Mouse (Mus musculus) CH12.LX (cell line): ENCODE measurements around the gene Rps11.

Experiments used
- CTCF ChIP-seq, 2 experiments: IDR thresholded peaks in 1 of 2; conservative IDR thresholded peaks in 1 of 2; 2 replicates each; pipeline ENCODE4 v1.5.1; 2011 to 2012; ENCODE audit warnings: low read depth in 2 of 2, low read length in 2 of 2, improper control_type of control experiment in 1 of 2, inconsistent platforms in 1 of 2, mild to moderate bottlenecking in 1 of 2, moderate library complexity in 1 of 2
- MAFK ChIP-seq: IDR thresholded peaks from 2 replicates; pipeline ENCODE4 v1.6.1; 2011; ENCODE audit warnings: low read length, improper control_type of control experiment; ENCODE audit not compliant: insufficient replicate concordance

GRCm38 (mm10) chr7:45126844-45127699 lies 2.8 kb upstream of the Rps11 start:
- TF ChIP-seq CTCF (conservative IDR thresholded peaks at IDR 0.05 in 1 of 2, IDR thresholded peaks at IDR 0.05 in 1 of 2; ENCODE audit: low read depth in 2 of 2, low read length in 2 of 2) (peak in 1 of 2 experiments; percentile 20; a peak in 1 of 4 replicates), MAFK (no peak)
